Mouse (Mus musculus): ENCODE results near the gene Herpud2.

DNA sequence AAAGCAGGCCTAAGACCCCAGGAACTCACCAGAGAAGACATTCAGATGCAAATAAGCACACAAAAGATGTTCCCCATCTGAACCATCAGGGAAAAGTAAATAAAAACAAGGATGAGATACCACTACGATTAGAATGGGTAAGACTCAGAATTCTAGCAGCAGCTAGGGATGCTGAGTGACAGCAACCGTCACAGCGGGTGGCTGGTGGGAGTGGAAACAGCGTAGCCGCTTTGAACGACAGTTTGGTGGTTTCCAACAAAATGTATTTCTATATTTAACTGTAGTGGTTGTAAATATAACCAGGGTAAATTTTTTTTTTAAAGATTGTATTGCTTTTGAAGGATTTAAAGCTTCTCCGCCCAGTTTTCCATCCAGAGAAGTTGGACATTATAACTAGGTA, 34.2 kb upstream of the Herpud2 start:
- TF ChIP-seq POLR2A (IDR thresholded peaks at IDR 0.05; ENCODE audit: insufficient read depth, low read depth, low read length) (no peak), CTCF (IDR thresholded peaks at IDR 0.05) (no peak), EP300 (IDR thresholded peaks at IDR 0.05; ENCODE audit: insufficient read depth, low read depth, low read length) (no peak)
